Mouse (Mus musculus): ENCODE results near the gene Sertad1. TPM values are rescaled to one million over a fixed set of nuclear protein-coding genes. Genes with fewer than 3 reads are reported as not detected.
A peak's percentile ranks its signal among the peaks of the same experiment; 100 is the strongest.

Gene Sertad1
- polyA plus RNA-seq, 1 experiment = 44.9 TPM

GRCm38 (mm10) chr7:27447419-27448286 is 39.1 kb upstream of the Sertad1 start, which contains the start of the genes Sptbn4 and Blvrb:
Sptbn4 (minus strand) TSS chr7:27447686.
Blvrb (plus strand) TSS chr7:27447978.
- Histone ChIP-seq H3K4me1 (replicated peaks; ENCODE audit: control insufficient read depth, insufficient read depth, low read length) (peaks cover 12% of the 10 kb centered on the region), H3K36me3 (ENCODE audit: control insufficient read depth, insufficient read depth, low read length) (no peaks in the 10 kb centered on the region), H3K27me3 (ENCODE audit: control insufficient read depth, insufficient read depth, low read length) (peaks cover 11% of the 10 kb centered on the region; the same call in 1 of the 2 replicates), H3K4me3 (ENCODE audit: control insufficient read depth, insufficient read depth, low read length) (peak within 1 kb of the TSS; percentile 42), H3K27ac (ENCODE audit: control insufficient read depth, insufficient read depth, low read length) (no peak within 1 kb of the TSS)
- TF ChIP-seq POLR2A (IDR thresholded peaks at IDR 0.05; ENCODE audit: control insufficient read depth, extremely low read depth, insufficient read depth, low read length, poor library complexity) = peak; percentile 48; the same call in 1 of the 2 replicates
- 0 out of 2 replicates have a peak, but pooled peaks have one; percentile 41 for TF ChIP-seq CTCF (IDR thresholded peaks at IDR 0.05; ENCODE audit: borderline replicate concordance, control insufficient read depth, extremely low read depth, insufficient read depth, low read length, poor library complexity)
- peak; percentile 96 for DNase-seq
- WGBS = 1% methylated on average over 54 of the region's 54 CpGs

- WGBS = 65% methylated on average over 15 of the region's 15 CpGs
- Histone ChIP-seq H3K4me1 (replicated peaks; ENCODE audit: control insufficient read depth, insufficient read depth, low read length) (peaks cover 12% of the 10 kb centered on the region), H3K27ac (ENCODE audit: control insufficient read depth, insufficient read depth, low read length) (no peak overlapping the region), H3K27me3 (ENCODE audit: control insufficient read depth, insufficient read depth, low read length) (peaks cover 11% of the 10 kb centered on the region; the same call in 1 of the 2 replicates), H3K4me3 (ENCODE audit: control insufficient read depth, insufficient read depth, low read length) (peak overlapping the region; percentile 42), H3K36me3 (ENCODE audit: control insufficient read depth, insufficient read depth, low read length) (no peaks in the 10 kb centered on the region)
- no peak for TF ChIP-seq POLR2A (IDR thresholded peaks at IDR 0.05; ENCODE audit: control insufficient read depth, extremely low read depth, insufficient read depth, low read length, poor library complexity)
- TF ChIP-seq CTCF (IDR thresholded peaks at IDR 0.05; ENCODE audit: borderline replicate concordance, control insufficient read depth, extremely low read depth, insufficient read depth, low read length, poor library complexity) = no peak
- DNase-seq = no peak
Measured at GRCm38 (mm10) chr7:27448421-27449206, 38.1 kb upstream of the Sertad1 start.

GRCm38 (mm10) chr7:27449256-27449862 is 37.4 kb upstream of the Sertad1 start:
- Histone ChIP-seq H3K4me1 (replicated peaks; ENCODE audit: control insufficient read depth, insufficient read depth, low read length) (peaks cover 12% of the 10 kb centered on the region), H3K4me3 (ENCODE audit: control insufficient read depth, insufficient read depth, low read length) (no peak overlapping the region), H3K36me3 (ENCODE audit: control insufficient read depth, insufficient read depth, low read length) (no peaks in the 10 kb centered on the region), H3K27me3 (ENCODE audit: control insufficient read depth, insufficient read depth, low read length) (peaks cover 11% of the 10 kb centered on the region; the same call in 1 of the 2 replicates), H3K27ac (ENCODE audit: control insufficient read depth, insufficient read depth, low read length) (no peak overlapping the region)
- peak; percentile 54 for DNase-seq
- no peak for TF ChIP-seq CTCF (IDR thresholded peaks at IDR 0.05; ENCODE audit: borderline replicate concordance, control insufficient read depth, extremely low read depth, insufficient read depth, low read length, poor library complexity)
- TF ChIP-seq POLR2A (IDR thresholded peaks at IDR 0.05; ENCODE audit: control insufficient read depth, extremely low read depth, insufficient read depth, low read length, poor library complexity) = no peak
- 74% methylated on average over 10 of the region's 10 CpGs for WGBS

- Histone ChIP-seq H3K27me3 (ENCODE audit: control insufficient read depth, insufficient read depth, low read length) (peaks cover 3% of the 10 kb centered on the region; the same call in 1 of the 2 replicates), H3K27ac (ENCODE audit: control insufficient read depth, insufficient read depth, low read length) (no peak overlapping the region), H3K36me3 (ENCODE audit: control insufficient read depth, insufficient read depth, low read length) (no peaks in the 10 kb centered on the region), H3K4me1 (replicated peaks; ENCODE audit: control insufficient read depth, insufficient read depth, low read length) (peaks cover 9% of the 10 kb centered on the region), H3K4me3 (ENCODE audit: control insufficient read depth, insufficient read depth, low read length) (no peak overlapping the region)
- 49% methylated on average over 2 of the region's 2 CpGs for WGBS
- no peak for DNase-seq
- TF ChIP-seq CTCF (IDR thresholded peaks at IDR 0.05; ENCODE audit: borderline replicate concordance, control insufficient read depth, extremely low read depth, insufficient read depth, low read length, poor library complexity) (no peak), POLR2A (IDR thresholded peaks at IDR 0.05; ENCODE audit: control insufficient read depth, extremely low read depth, insufficient read depth, low read length, poor library complexity) (no peak)
Measured at GRCm38 (mm10) chr7:27451359-27451758, 35.4 kb upstream of the Sertad1 start.

GRCm38 (mm10) chr7:27452206-27452770 is 34.4 kb upstream of the Sertad1 start:
- no peak for TF ChIP-seq CTCF (IDR thresholded peaks at IDR 0.05; ENCODE audit: borderline replicate concordance, control insufficient read depth, extremely low read depth, insufficient read depth, low read length, poor library complexity)
- no peak for TF ChIP-seq POLR2A (IDR thresholded peaks at IDR 0.05; ENCODE audit: control insufficient read depth, extremely low read depth, insufficient read depth, low read length, poor library complexity)
- Histone ChIP-seq H3K36me3 (ENCODE audit: control insufficient read depth, insufficient read depth, low read length) (no peaks in the 10 kb centered on the region), H3K27me3 (ENCODE audit: control insufficient read depth, insufficient read depth, low read length) (no peaks in the 10 kb centered on the region), H3K4me1 (replicated peaks; ENCODE audit: control insufficient read depth, insufficient read depth, low read length) (peaks cover 9% of the 10 kb centered on the region), H3K4me3 (ENCODE audit: control insufficient read depth, insufficient read depth, low read length) (no peak overlapping the region), H3K27ac (ENCODE audit: control insufficient read depth, insufficient read depth, low read length) (no peak overlapping the region)
- WGBS = 80% methylated on average over 13 of the region's 13 CpGs
- no peak for DNase-seq

Measured in thymus, adult 2 months (tissue).